Mouse (Mus musculus) ZHBTc4 (cell line): ENCODE results near the gene Mttp.

Experiments
- DNase-seq: peaks from one replicate; pipeline ENCODE4 v3.0.0-alpha.2; 2011; ENCODE audit warnings: low read depth, low spot score

Mttp gene

GRCm38 (mm10) chr3:138144642-138145171 is at the start of gene Mttp:
Gene Mttp (minus strand): TSS chr3:138144968.
- peak; percentile 85 for DNase-seq

- DNase-seq, result peak; percentile 55
Measured at GRCm38 (mm10) chr3:138193683-138194302, 49.0 kb upstream of the Mttp start, which contains the start of gene 4930579F01Rik. Gene 4930579F01Rik (minus strand): TSS chr3:138193825.

GRCm38 (mm10) chr3:138192260-138192659 is 47.5 kb upstream of the Mttp start:
- no peak for DNase-seq

GRCm38 (mm10) chr3:138185995-138186930 is 41.5 kb upstream of the Mttp start:
- DNase-seq, result no peak

GRCm38 (mm10) chr3:138185290-138185689 is 40.5 kb upstream of the Mttp start:
- no peak for DNase-seq

- no peak for DNase-seq
Measured at GRCm38 (mm10) chr3:138183371-138183770, 38.6 kb upstream of the Mttp start.

GRCm38 (mm10) chr3:138182019-138182418 is 37.3 kb upstream of the Mttp start:
- no peak for DNase-seq

GRCm38 (mm10) chr3:138175551-138175950 is 30.8 kb upstream of the Mttp start:
- no peak for DNase-seq

- peak; percentile 40 for DNase-seq
Measured at GRCm38 (mm10) chr3:138173291-138173690, 28.5 kb upstream of the Mttp start.

- DNase-seq, result peak; percentile 54
Measured at GRCm38 (mm10) chr3:138162553-138163183, 17.9 kb upstream of the Mttp start.

- no peak for DNase-seq
Measured at GRCm38 (mm10) chr3:138161623-138162022, 16.9 kb upstream of the Mttp start.

GRCm38 (mm10) chr3:138156651-138157050 is 11.9 kb upstream of the Mttp start:
- no peak for DNase-seq

- DNase-seq, result no peak
Measured at GRCm38 (mm10) chr3:138155062-138155461, 10.3 kb upstream of the Mttp start.

GRCm38 (mm10) chr3:138148811-138149210 is 4.0 kb upstream of the Mttp start:
- peak; percentile 65 for DNase-seq

- no peak for DNase-seq
Measured at GRCm38 (mm10) chr3:138144060-138144641, 617 bp downstream of the Mttp start.

GRCm38 (mm10) chr3:138143315-138144059 is 1.3 kb downstream of the Mttp start, which contains the start of gene Trmt10a:
Gene Trmt10a (plus strand): TSS chr3:138143448.
- DNase-seq, result peak; percentile 99

- no peak for DNase-seq
Measured at GRCm38 (mm10) chr3:138142733-138143314, 1.9 kb downstream of the Mttp start.

GRCm38 (mm10) chr3:138142052-138142732 is 2.6 kb downstream of the Mttp start:
- DNase-seq, result no peak

- DNase-seq, result no peak
Measured at GRCm38 (mm10) chr3:138139663-138140062, 5.1 kb downstream of the Mttp start.

GRCm38 (mm10) chr3:138138146-138138545 is 6.6 kb downstream of the Mttp start:
- peak; percentile 44 for DNase-seq
